Mouse (Mus musculus) leukemia stem cell, adult 10-12 weeks (primary cell): Measurements from ENCODE around the gene Xcl1. TPM values are rescaled to one million over a fixed set of nuclear protein-coding genes. Genes with fewer than 3 reads are reported as not detected.

Source experiments
- polyA plus RNA-seq: library from polyadenylated mRNA; stranded (reverse); fragments of >175 nt; gene quantifications from 2 replicates; pipeline ENCODE4 v1.2.3, GENCODE M21; 2012; ENCODE audit warnings: low replicate concordance

Xcl1 gene
- polyA plus RNA-seq = 0.69 TPM in 1 of 2 replicates, not detected in the other

DNA sequence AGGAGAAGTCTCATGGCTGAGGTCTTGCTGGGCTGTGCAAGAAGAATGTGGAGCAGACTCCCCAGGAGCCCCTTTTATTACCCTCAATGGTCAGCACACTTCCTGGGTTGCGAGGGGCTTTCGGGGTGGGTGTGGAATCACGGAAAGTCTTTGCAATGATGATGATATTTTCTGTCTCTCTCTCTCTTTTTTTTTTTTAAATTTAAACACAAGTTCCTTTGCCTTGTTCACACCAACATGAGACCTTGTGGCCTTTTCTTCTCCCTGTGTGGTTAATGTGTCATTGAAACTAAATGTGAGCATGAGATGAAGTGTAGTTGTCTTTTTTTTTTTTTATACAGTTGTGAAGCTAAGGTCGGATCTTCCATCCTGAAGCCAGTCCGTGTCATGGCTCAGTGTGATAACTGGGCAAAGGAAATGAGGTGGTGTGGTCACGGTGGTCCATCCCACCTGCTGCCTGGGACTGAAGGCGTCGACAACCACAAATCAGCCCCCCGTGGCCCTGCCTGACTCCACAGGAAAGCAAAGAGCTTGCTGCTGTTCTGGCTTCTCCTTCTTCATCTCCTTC lies at the start of gene Xcl1:
Gene Xcl1 (minus strand): TSS at position 51 of the 568 bp plus-strand sequence.

Other genes starting within 250 kb of the Xcl1 start
- not detected in 2 replicates for gene Dpt, start 138.9 kb downstream of the Xcl1 start, polyA plus RNA-seq
- not detected in 2 replicates for gene Tbx19, start 225.2 kb upstream of the Xcl1 start, polyA plus RNA-seq